Mouse (Mus musculus) heart, postnatal 0 days (tissue): ENCODE data around the gene Esrra. TPM values are rescaled to one million over a fixed set of nuclear protein-coding genes. Genes with fewer than 3 reads are reported as not detected.
A peak's percentile ranks its signal among the peaks of the same experiment; 100 is the strongest.

Experiments
- ATAC-seq: fragments of 200-750 bp; cut with Nextera tagmentation; 2 replicates; pipeline ENCODE4 v1.8.0; 2017; ENCODE audit warnings: low read depth, moderate number of reproducible peaks, moderate library complexity; ENCODE audit not compliant: insufficient read depth
- DNase-seq: peaks from one replicate; pipeline ENCODE4 v3.0.0-alpha.2; 2016; ENCODE audit warnings: low spot score
- H3K27ac ChIP-seq: fragments of 300-500 bp; sonication (generic); 2 replicates; pipeline ENCODE4 v1.5.1; 2014; ENCODE audit warnings: low read depth, mild to moderate bottlenecking
- H3K27me3 ChIP-seq: fragments of 300-500 bp; sonication (generic); 2 replicates; pipeline ENCODE4 v1.6.1; 2014; ENCODE audit warnings: low read length, mixed read lengths; ENCODE audit not compliant: control insufficient read depth, insufficient read depth
- H3K36me3 ChIP-seq: fragments of 300-500 bp; sonication (generic); replicated peaks from 2 replicates; pipeline ENCODE4 v1.6.1; 2014; ENCODE audit warnings: low read length, mixed read lengths; ENCODE audit not compliant: control insufficient read depth, insufficient read depth
- H3K4me1 ChIP-seq: fragments of 300-500 bp; sonication (generic); 2 replicates; pipeline ENCODE4 v1.6.1; 2014; ENCODE audit warnings: antibody characterized with exemption; ENCODE audit not compliant: control insufficient read depth, insufficient read depth
- H3K4me2 ChIP-seq: fragments of 300-500 bp; sonication (generic); 2 replicates; pipeline ENCODE4 v1.6.1; 2014; ENCODE audit warnings: low read depth, mild to moderate bottlenecking, low read length, moderate library complexity
- H3K4me3 ChIP-seq: fragments of 300-500 bp; sonication (generic); 2 replicates; pipeline ENCODE4 v1.5.1; 2014; ENCODE audit warnings: low read depth, low read length
- H3K9ac ChIP-seq: fragments of 300-500 bp; sonication (generic); replicated peaks from 2 replicates; pipeline ENCODE4 v1.6.1; 2014; ENCODE audit warnings: low read depth, low read length, mixed read lengths
- H3K9me3 ChIP-seq: fragments of 300-500 bp; sonication (generic); replicated peaks from 2 replicates; pipeline ENCODE4 v1.6.1; 2016; ENCODE audit warnings: low read length; ENCODE audit not compliant: control insufficient read depth
- CTCF ChIP-seq: IDR thresholded peaks from 2 replicates; pipeline ENCODE4 v1.5.1; 2016; ENCODE audit warnings: antibody characterized with exemption, control low read depth, low read depth
- EP300 ChIP-seq: IDR thresholded peaks from 2 replicates; pipeline ENCODE4 v1.6.1; 2016; ENCODE audit warnings: antibody characterized with exemption, low read depth
- WGBS: fragments of 180-500 bp; shearing (Covaris S2); extraction: QIAGEN DNeasy Blood & Tissue Kit; methylation state at CpG from one replicate; pipeline ENCODE4 v1.1.7; 2014; 5-methylcytosine and 5-hydroxymethylcytosine counted together
- polyA plus RNA-seq: library from polyadenylated mRNA; unstranded; fragments of >200 nt; fragmentation: Nextera tagmentation; extraction: Ambion mirVana; gene quantifications from 2 replicates; pipeline ENCODE4 v1.2.1, GENCODE M21; 2015
- total RNA-seq: library from RNA; depleted of rRNA; stranded (reverse); fragments of >200 nt; gene quantifications from 2 replicates; pipeline ENCODE4 v1.2.3, GENCODE M21; 2014; ENCODE audit warnings: low replicate concordance

Esrra gene
- total and polyA plus RNA-seq, 2 experiments from 2014 or later: 51.7 to 189 TPM

- peaks cover 20% of the 10 kb centered on the region for H3K4me1 ChIP-seq
- no peak overlapping the region for H3K4me3 ChIP-seq
- no peak for TF ChIP-seq CTCF
- TF ChIP-seq EP300: no peak
- no peak overlapping the region for H3K4me2 ChIP-seq
- peaks cover 79% of the 10 kb centered on the region for H3K27me3 ChIP-seq
- no peak overlapping the region for H3K27ac ChIP-seq
- no peaks in the 10 kb centered on the region for H3K9me3 ChIP-seq
- no peak overlapping the region for H3K9ac ChIP-seq
- no peak for DNase-seq
- H3K36me3 ChIP-seq: no peaks in the 10 kb centered on the region
- no peak for ATAC-seq
- WGBS: 0% methylated on average over 2 of the region's 2 CpGs
Observed at GRCm38 (mm10) chr19:6931002-6931401, 9.4 kb upstream of the Esrra start.

- ATAC-seq (no peak), DNase-seq (no peak)
- 24% methylated on average over 9 of the region's 9 CpGs for WGBS
- no peak overlapping the region for H3K4me2 ChIP-seq
- no peak for TF ChIP-seq EP300
- no peak for TF ChIP-seq CTCF
- peaks cover 16% of the 10 kb centered on the region for H3K4me1 ChIP-seq
- H3K27ac ChIP-seq: no peak overlapping the region
- H3K36me3 ChIP-seq: no peaks in the 10 kb centered on the region
- H3K9ac ChIP-seq: no peak overlapping the region
- peaks cover 65% of the 10 kb centered on the region for H3K27me3 ChIP-seq
- H3K4me3 ChIP-seq: no peak overlapping the region
- no peaks in the 10 kb centered on the region for H3K9me3 ChIP-seq
Observed at GRCm38 (mm10) chr19:6928080-6928479, 6.5 kb upstream of the Esrra start.

DNA sequence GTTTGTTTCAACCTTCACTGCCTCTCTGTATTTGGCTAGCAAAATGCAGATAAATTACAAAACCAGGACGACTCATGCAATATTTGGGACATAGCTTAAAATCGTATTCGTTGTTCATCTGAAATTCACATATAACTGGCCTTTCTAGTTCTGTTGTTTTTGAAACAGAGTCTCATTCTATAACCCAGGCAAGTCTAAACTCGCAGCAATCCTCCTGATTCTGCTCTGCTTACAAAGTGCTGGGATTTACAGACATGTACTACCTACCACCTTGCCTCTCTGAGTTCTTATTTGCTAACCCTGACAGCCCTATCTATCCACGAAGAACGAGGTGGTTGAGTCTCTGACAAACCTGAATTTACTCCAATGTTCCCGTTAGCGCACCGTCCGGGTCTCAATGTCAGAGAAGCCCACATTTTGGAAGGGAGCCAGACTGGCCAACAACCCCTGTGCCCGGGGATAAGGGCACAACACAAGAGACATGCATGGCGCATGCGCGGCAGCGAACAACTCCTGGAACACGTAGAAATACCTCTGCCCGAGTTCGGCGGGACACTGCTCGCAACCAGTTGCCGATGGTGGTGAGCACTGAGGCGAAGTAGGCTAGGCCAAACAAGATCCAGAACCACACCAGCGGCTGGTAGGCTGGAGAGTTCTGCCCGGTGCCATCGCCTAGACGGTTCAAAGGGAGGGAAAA, 5.1 kb upstream of the Esrra start:
- Histone ChIP-seq H3K9me3 (no peaks in the 10 kb centered on the region), H3K9ac (no peak overlapping the region), H3K27me3 (peaks cover 51% of the 10 kb centered on the region), H3K4me3 (peak overlapping the region; percentile 20; the same call in 1 of the 2 replicates), H3K36me3 (no peaks in the 10 kb centered on the region), H3K4me2 (peak overlapping the region; percentile 38), H3K4me1 (peaks cover 21% of the 10 kb centered on the region), H3K27ac (no peak overlapping the region)
- 19% methylated on average over 26 of the region's 26 CpGs for WGBS
- DNase-seq (no peak), ATAC-seq (no peak)
- no peak for TF ChIP-seq CTCF

DNA sequence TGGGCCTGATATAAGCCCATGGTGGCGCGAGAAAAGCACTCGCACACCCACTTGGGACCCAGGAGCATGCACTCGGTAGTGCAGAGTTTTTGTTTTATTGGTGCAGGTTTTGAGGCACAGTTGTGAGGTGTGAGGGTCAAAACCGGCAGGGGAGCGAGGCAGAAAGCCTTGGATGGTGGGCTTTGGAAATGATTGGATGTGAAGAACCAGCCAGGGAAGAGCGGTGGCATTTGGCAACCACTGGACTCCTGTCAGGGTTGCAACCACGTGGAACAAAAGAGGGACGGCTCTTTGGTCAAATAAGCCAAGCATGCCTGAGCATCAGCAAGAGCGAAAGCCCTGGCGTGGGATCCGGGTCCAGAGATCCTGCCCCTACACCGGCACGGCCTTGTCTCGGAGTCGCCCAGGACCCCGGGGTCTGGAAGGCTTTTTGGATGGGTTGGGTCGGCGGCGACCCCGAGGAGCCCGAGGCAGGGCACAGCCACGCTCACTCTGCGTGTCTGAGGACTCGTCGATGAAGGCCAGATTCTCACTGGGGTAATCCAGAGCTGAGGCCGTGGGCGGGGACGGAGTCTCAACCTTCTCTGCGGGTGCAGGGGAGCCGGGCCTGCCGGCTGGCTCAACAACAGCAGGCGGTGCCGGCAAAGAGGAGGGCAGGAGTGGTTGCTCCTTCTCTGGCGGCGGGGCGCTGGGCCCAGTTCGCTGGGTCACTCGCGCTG, 4.2 kb upstream of the Esrra start:
- peak overlapping the region; percentile 39; the same call in 1 of the 2 replicates for H3K4me2 ChIP-seq
- H3K27ac ChIP-seq: no peak overlapping the region
- no peak overlapping the region for H3K9ac ChIP-seq
- H3K27me3 ChIP-seq: peaks cover 47% of the 10 kb centered on the region
- DNase-seq (no peak), ATAC-seq (no peak)
- H3K4me1 ChIP-seq: peaks cover 21% of the 10 kb centered on the region
- no peaks in the 10 kb centered on the region for H3K36me3 ChIP-seq
- WGBS: 22% methylated on average over 39 of the region's 40 CpGs
- H3K9me3 ChIP-seq: no peaks in the 10 kb centered on the region
- H3K4me3 ChIP-seq: peak overlapping the region; percentile 19; the same call in 1 of the 2 replicates
- TF ChIP-seq CTCF (no peak), EP300 (no peak)

DNA sequence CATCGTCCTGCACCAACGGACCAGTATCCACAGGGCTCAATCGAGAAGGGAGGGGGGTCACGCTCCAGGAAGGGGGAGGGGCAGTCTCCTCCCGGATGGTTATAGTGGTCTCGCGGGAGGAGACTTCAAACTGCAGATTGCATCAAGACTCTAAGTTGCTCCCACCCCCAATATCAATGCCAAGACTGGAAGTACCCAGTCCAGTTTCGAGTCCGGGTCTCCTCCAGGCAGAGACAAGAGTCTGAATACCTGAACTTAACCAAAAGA, 3.6 kb upstream of the Esrra start, which contains the start of gene Catsperz:
TSS of gene Catsperz (minus strand) at position 74 of the 267 bp plus-strand sequence.
- peaks cover 43% of the 10 kb centered on the region for H3K27me3 ChIP-seq

More for the DNA sequence above, 3.6 kb upstream of the Esrra start, which contains the start of gene Catsperz:
- ATAC-seq (no peak), DNase-seq (no peak)
- Histone ChIP-seq H3K4me1 (peaks cover 25% of the 10 kb centered on the region), H3K9ac (no peak within 1 kb of the TSS), H3K27ac (no peak within 1 kb of the TSS), H3K4me3 (peak within 1 kb of the TSS; percentile 19), H3K4me2 (peak within 1 kb of the TSS; percentile 39), H3K36me3 (no peaks in the 10 kb centered on the region), H3K9me3 (no peaks in the 10 kb centered on the region)
- WGBS: 4% methylated on average over 9 of the region's 9 CpGs
- TF ChIP-seq EP300 (no peak), CTCF (no peak)
